Mouse (Mus musculus) embryonic facial prominence, embryonic 10.5 days (tissue): Measurements from ENCODE around the gene Efcab11. TPM values are rescaled to one million over a fixed set of nuclear protein-coding genes. Genes with fewer than 3 reads are reported as not detected.

Experiments used
- DNase-seq: peaks from one replicate; pipeline ENCODE4 v3.0.0-alpha.2; 2017; ENCODE audit warnings: low spot score
- H3K27ac ChIP-seq: fragments of 300-500 bp; sonication (generic); replicated peaks from 2 replicates; pipeline ENCODE4 v1.5.1; 2016; ENCODE audit warnings: mild to moderate bottlenecking
- H3K27me3 ChIP-seq: fragments of 300-500 bp; sonication (generic); replicated peaks from 2 replicates; pipeline ENCODE4 v1.6.1; 2016; ENCODE audit warnings: low read depth, mild to moderate bottlenecking; ENCODE audit not compliant: poor library complexity, severe bottlenecking
- H3K36me3 ChIP-seq: fragments of 300-500 bp; sonication (generic); replicated peaks from 2 replicates; pipeline ENCODE4 v1.6.1; 2016; ENCODE audit warnings: mild to moderate bottlenecking, moderate library complexity
- H3K4me1 ChIP-seq: fragments of 300-500 bp; sonication (generic); 2 replicates; pipeline ENCODE4 v1.6.1; 2016
- H3K4me3 ChIP-seq: fragments of 300-500 bp; sonication (generic); 2 replicates; pipeline ENCODE4 v1.5.1; 2016; ENCODE audit warnings: mild to moderate bottlenecking, moderate library complexity
- H3K9me3 ChIP-seq: fragments of 300-500 bp; sonication (generic); 2 replicates; pipeline ENCODE4 v1.6.1; 2016; ENCODE audit warnings: mild to moderate bottlenecking
- WGBS: fragments of 180-500 bp; shearing (Covaris S2); methylation state at CpG from one replicate; pipeline ENCODE4 v1.1.7; 2016; 5-methylcytosine and 5-hydroxymethylcytosine counted together
- polyA plus RNA-seq: library from polyadenylated mRNA; unstranded; fragments of >200 nt; fragmentation: Nextera tagmentation; extraction: Ambion mirVana; gene quantifications from 2 replicates; pipeline ENCODE4 v1.2.1, GENCODE M21; 2016

The Efcab11 gene
- polyA plus RNA-seq, 1 experiment from 2014 or later, result 21.6 TPM

GRCm38 (mm10) chr12:99781774-99782173, 102.5 kb downstream of the Efcab11 start:
- H3K9me3 ChIP-seq, result no peaks in the 10 kb centered on the region
- H3K4me1 ChIP-seq, result peaks cover 3% of the 10 kb centered on the region; the same call in 1 of the 2 replicates
- H3K36me3 ChIP-seq, result no peaks in the 10 kb centered on the region

GRCm38 (mm10) chr12:99780396-99780795, 103.8 kb downstream of the Efcab11 start:
- Histone ChIP-seq H3K36me3 (no peaks in the 10 kb centered on the region), H3K27me3 (no peaks in the 10 kb centered on the region), H3K4me1 (peaks cover 5% of the 10 kb centered on the region; the same call in 1 of the 2 replicates), H3K4me3 (no peak overlapping the region), H3K27ac (no peak overlapping the region), H3K9me3 (no peaks in the 10 kb centered on the region)
- WGBS, result 80% methylated on average over 3 of the region's 3 CpGs
- no peak for DNase-seq

More at GRCm38 (mm10) chr12:99781774-99782173, 102.5 kb downstream of the Efcab11 start:
- Histone ChIP-seq H3K27me3 (no peaks in the 10 kb centered on the region), H3K27ac (no peak overlapping the region), H3K4me3 (no peak overlapping the region)
- DNase-seq, result no peak
- 84% methylated on average over 5 of the region's 5 CpGs for WGBS

- no peak for DNase-seq
- peaks cover 5% of the 10 kb centered on the region; the same call in 1 of the 2 replicates for H3K4me1 ChIP-seq
- no peaks in the 10 kb centered on the region for H3K36me3 ChIP-seq
- H3K27ac ChIP-seq, result no peak overlapping the region
- H3K4me3 ChIP-seq, result no peak overlapping the region
- H3K27me3 ChIP-seq, result no peaks in the 10 kb centered on the region
- 53% methylated on average over 7 of the region's 7 CpGs for WGBS
- H3K9me3 ChIP-seq, result no peaks in the 10 kb centered on the region
Observed at GRCm38 (mm10) chr12:99779908-99780307, 104.3 kb downstream of the Efcab11 start.

- H3K4me3 ChIP-seq, result no peak overlapping the region
- H3K27ac ChIP-seq, result no peak overlapping the region
- H3K36me3 ChIP-seq, result no peaks in the 10 kb centered on the region
- 64% methylated on average over 8 of the region's 8 CpGs for WGBS
- no peaks in the 10 kb centered on the region for H3K27me3 ChIP-seq
- DNase-seq, result no peak
- H3K4me1 ChIP-seq, result peaks cover 5% of the 10 kb centered on the region; the same call in 1 of the 2 replicates
- H3K9me3 ChIP-seq, result no peaks in the 10 kb centered on the region
Observed at GRCm38 (mm10) chr12:99776497-99777139, 107.6 kb downstream of the Efcab11 start.

GRCm38 (mm10) chr12:99774864-99775263, 109.4 kb downstream of the Efcab11 start:
- Histone ChIP-seq H3K27me3 (no peaks in the 10 kb centered on the region), H3K9me3 (no peaks in the 10 kb centered on the region), H3K4me1 (peaks cover 5% of the 10 kb centered on the region; the same call in 1 of the 2 replicates), H3K27ac (no peak overlapping the region), H3K36me3 (no peaks in the 10 kb centered on the region), H3K4me3 (no peak overlapping the region)
- 87% methylated on average over 2 of the region's 2 CpGs for WGBS
- DNase-seq, result no peak

GRCm38 (mm10) chr12:99773636-99774193, 110.5 kb downstream of the Efcab11 start:
- Histone ChIP-seq H3K4me1 (peaks cover 5% of the 10 kb centered on the region; the same call in 1 of the 2 replicates), H3K27me3 (no peaks in the 10 kb centered on the region), H3K9me3 (no peaks in the 10 kb centered on the region), H3K36me3 (no peaks in the 10 kb centered on the region), H3K27ac (no peak overlapping the region), H3K4me3 (no peak overlapping the region)
- DNase-seq, result no peak
- 66% methylated on average over 5 of the region's 5 CpGs for WGBS

- WGBS, result 91% methylated on average over 7 of the region's 7 CpGs
- Histone ChIP-seq H3K9me3 (no peaks in the 10 kb centered on the region), H3K4me3 (no peak overlapping the region), H3K36me3 (no peaks in the 10 kb centered on the region), H3K27me3 (no peaks in the 10 kb centered on the region), H3K27ac (no peak overlapping the region), H3K4me1 (no peaks in the 10 kb centered on the region)
- DNase-seq, result no peak
Observed at GRCm38 (mm10) chr12:99771018-99771417, 113.2 kb downstream of the Efcab11 start.

- Histone ChIP-seq H3K9me3 (no peaks in the 10 kb centered on the region), H3K36me3 (no peaks in the 10 kb centered on the region), H3K27ac (no peak overlapping the region), H3K4me3 (no peak overlapping the region), H3K4me1 (no peaks in the 10 kb centered on the region), H3K27me3 (no peaks in the 10 kb centered on the region)
- DNase-seq, result no peak
- 96% methylated on average over 3 of the region's 3 CpGs for WGBS
Observed at GRCm38 (mm10) chr12:99769626-99770025, 114.6 kb downstream of the Efcab11 start.

- H3K4me3 ChIP-seq, result no peak overlapping the region
- no peaks in the 10 kb centered on the region for H3K9me3 ChIP-seq
- WGBS, result 94% methylated on average over 11 of the region's 11 CpGs
- H3K4me1 ChIP-seq, result no peaks in the 10 kb centered on the region
- no peaks in the 10 kb centered on the region for H3K27me3 ChIP-seq
- H3K36me3 ChIP-seq, result no peaks in the 10 kb centered on the region
- no peak overlapping the region for H3K27ac ChIP-seq
- DNase-seq, result no peak
Observed at GRCm38 (mm10) chr12:99767691-99768090, 116.5 kb downstream of the Efcab11 start.

- DNase-seq, result no peak
- 92% methylated on average over 6 of the region's 6 CpGs for WGBS
- Histone ChIP-seq H3K27ac (no peak overlapping the region), H3K36me3 (no peaks in the 10 kb centered on the region), H3K4me3 (no peak overlapping the region), H3K27me3 (no peaks in the 10 kb centered on the region), H3K9me3 (no peaks in the 10 kb centered on the region), H3K4me1 (no peaks in the 10 kb centered on the region)
Observed at GRCm38 (mm10) chr12:99765979-99766378, 118.3 kb downstream of the Efcab11 start.

GRCm38 (mm10) chr12:99764053-99764452, 120.2 kb downstream of the Efcab11 start:
- Histone ChIP-seq H3K27me3 (no peaks in the 10 kb centered on the region), H3K4me1 (no peaks in the 10 kb centered on the region), H3K36me3 (no peaks in the 10 kb centered on the region), H3K9me3 (no peaks in the 10 kb centered on the region), H3K4me3 (no peak overlapping the region), H3K27ac (no peak overlapping the region)
- 84% methylated on average over 3 of the region's 3 CpGs for WGBS
- DNase-seq, result no peak

- DNase-seq, result peak; percentile 61
- Histone ChIP-seq H3K4me3 (peak overlapping the region; percentile 9; the same call in 1 of the 2 replicates), H3K36me3 (no peaks in the 10 kb centered on the region), H3K9me3 (no peaks in the 10 kb centered on the region), H3K27ac (peak overlapping the region; percentile 63), H3K27me3 (no peaks in the 10 kb centered on the region), H3K4me1 (peaks cover 23% of the 10 kb centered on the region)
- WGBS, result 63% methylated on average over 15 of the region's 15 CpGs
Observed at GRCm38 (mm10) chr12:99757754-99758526, 126.3 kb downstream of the Efcab11 start.
